Mouse (Mus musculus): ENCODE results near the gene Sectm1a.

- no peak for TF ChIP-seq CTCF (IDR thresholded peaks at IDR 0.05; ENCODE audit: control insufficient read depth, insufficient read depth, insufficient read length)
- TF ChIP-seq USF1 (IDR thresholded peaks at IDR 0.05; ENCODE audit: low read depth) = no peak
- TF ChIP-seq MYOD1 (IDR thresholded peaks at IDR 0.05; ENCODE audit: control insufficient read depth, insufficient read length, low read depth) = no peak
These were observed 27.0 kb upstream of the Sectm1a start for GRCm38 (mm10) chr11:121108061-121108460.
